Mouse (Mus musculus) gonadal fat pad, adult 2 months (tissue): ENCODE data around the gene Fgfr2. TPM values are rescaled to one million over a fixed set of nuclear protein-coding genes. Genes with fewer than 3 reads are reported as not detected.

Experiments
- DNase-seq: peaks from one replicate; pipeline ENCODE4 v3.0.0-alpha.2; 2012; ENCODE audit warnings: low read depth
- polyA plus RNA-seq: library from polyadenylated mRNA; depleted of rRNA; stranded (reverse); fragments of >200 nt; gene quantifications from 2 replicates; pipeline ENCODE4 v1.2.3, GENCODE M21; 2012

The Fgfr2 gene
- polyA plus RNA-seq, 1 experiment = 33.3 TPM

DNA sequence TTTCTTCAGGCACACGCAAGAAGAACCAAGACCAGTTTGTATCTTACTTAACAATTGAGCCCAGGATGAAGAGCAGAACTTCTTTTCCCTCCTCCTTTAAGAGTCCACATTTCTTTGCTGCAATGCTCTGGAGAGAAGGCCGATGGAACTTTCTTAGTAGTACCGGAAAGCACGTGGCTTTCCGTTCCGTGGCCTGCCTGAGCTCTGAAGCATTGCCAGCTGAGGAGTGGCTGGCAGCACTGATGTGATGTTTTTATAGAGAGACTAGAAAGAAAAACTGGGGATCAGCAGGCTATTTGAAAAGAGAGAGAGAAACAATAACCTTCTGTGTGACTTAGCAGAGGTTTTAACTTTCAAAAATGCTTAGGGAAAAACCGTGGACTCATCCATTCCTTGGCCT lies 1031.6 kb downstream of the Fgfr2 start:
- DNase-seq = no peak

DNA sequence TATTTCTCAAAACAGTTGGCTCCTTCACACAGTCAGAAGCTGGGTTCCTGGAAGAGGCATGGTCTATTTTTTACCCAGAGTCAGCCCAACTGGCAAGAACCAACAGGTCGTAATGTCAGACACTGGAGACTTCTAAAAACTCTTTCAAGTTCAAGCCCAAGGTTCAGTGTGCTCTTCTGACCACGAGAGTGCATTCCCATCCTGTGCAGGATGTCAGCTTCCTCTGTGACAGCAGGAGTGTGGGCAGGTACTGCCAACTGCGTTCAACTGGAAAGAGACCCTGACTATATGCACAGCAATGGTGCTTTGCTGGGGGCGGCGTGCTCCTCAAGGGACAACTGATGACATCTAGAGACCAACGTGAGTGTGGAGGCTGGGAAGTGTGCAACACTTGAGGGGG lies 1034.5 kb downstream of the Fgfr2 start:
- DNase-seq = no peak

DNA sequence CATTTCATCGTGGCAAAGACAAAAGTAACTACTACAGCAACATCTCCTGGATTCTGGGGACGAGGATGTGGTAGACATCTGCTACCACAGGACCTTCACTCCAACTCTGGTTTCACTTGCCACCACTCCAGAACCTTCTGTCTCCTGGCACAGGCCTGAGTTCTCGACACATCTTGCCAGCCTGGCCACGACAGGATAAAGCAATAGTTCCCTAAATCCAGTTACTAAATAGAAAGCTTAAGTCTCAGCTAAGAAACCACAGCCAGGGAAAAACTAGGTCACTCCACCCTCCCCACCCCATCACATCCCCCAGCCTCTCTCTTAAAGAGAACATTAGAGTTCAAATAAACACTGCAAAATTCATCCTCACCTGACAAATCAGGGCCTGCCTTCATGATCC lies 1035.0 kb downstream of the Fgfr2 start:
- no peak for DNase-seq

DNA sequence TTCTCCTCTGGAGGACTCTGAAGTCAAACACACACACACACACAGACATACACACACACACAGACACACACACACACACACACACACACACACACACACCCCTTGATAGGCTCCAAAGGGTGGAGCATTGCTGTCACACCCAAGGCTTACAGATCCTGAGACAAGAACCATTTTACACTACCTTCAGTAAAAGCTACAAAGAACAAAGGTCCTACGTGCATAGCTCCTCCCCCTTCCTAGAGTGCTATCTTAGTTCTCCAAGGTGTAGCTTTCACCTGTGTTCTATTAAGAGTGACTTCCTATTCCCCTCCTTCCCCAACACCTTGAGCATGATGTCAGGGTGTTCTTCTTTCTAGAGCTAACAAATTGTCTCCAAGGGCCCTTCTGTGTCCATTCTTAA lies 1047.3 kb downstream of the Fgfr2 start:
- DNase-seq = no peak

DNA sequence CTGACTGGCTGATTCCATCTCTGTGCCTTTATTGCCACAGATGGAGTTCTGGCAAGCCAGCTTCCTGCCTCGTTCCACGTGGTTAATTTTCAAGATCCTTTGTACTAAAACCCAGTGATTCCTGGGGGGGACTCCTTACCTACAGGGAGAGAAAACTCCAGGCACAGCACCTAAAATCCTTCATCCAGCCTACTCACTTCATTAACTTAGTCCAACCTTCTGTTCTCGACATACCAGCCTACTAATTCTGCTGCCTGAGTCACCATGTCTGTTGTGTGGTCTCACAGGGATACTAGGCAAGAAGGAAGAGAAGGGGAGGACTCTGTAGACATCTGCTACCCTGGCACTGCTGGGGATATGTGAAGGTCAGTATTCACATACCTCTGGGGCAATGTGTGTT lies 1048.6 kb downstream of the Fgfr2 start:
- no peak for DNase-seq

DNA sequence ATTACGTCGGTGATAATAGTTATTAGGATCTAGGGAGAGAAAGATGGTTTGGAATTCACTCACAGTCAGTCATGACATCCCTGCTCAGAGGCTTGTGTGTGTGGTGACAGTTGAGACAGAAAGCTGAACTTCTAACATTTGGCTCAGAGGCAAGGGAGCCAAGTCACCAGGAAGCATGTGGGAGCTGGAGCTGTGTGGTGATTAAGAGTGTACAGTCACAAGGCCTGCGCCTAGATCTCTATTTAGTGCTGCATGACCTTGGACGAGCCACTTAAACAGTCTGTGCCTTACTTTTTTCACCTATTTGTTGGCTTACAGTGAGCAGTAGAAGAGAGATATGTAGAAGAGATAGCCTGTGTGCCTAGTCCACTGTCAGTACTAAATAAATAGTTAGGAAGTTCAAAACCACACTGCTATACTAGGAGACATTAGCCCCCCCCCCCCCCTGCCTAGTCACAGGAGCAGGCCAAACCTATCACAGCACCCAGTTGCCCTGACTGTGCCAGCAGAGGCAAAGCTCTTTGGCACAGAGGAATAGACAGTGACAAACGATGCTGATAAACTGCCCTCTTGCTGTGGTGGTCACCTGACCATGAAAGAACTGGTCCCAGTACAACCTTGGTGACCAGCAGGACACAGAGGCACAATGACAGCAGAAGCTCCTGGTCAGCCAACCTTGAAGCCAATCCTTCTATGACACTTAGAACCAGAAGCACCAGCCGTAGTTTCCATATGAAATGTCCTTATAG lies 1052.1 kb downstream of the Fgfr2 start:
- no peak for DNase-seq

DNA sequence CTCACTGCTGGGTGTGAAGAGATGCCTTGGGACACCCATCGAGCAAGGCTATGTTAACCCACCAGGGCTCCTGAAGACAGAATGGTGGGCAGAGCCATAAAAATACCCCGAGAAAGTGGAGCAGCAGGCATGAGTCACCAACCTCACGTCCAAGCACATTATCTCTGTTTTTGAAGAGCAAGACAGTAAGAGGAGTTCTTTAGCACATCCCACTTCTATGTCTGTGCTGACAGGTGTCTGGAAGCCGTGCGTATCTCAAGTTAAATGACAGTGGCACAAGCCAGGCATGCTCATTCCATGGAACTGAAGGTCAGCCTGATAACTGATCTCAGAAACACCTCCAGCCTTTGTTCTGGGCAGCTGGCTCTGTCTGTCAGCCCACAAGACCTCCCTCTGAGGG lies 1055.2 kb downstream of the Fgfr2 start:
- no peak for DNase-seq

DNA sequence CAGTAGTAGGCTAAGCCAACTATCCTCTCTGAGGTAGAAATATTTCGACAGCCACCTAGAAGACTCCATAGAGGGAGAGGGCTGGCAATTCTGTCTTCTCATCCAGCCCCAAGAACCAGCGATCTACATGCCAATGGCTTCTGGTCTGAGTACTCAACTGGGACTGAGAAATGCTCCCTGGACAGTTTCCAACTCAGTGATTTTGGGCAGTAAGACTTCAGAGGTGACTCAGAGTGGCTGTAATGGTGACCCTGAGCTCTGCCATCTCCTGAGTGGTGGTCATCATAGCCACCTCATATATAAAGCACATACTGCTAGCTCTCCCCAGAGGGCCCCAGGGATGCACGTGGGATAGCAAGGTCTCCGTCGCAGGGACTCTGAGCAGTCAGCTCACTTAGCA lies 1055.6 kb downstream of the Fgfr2 start:
- DNase-seq = no peak

DNA sequence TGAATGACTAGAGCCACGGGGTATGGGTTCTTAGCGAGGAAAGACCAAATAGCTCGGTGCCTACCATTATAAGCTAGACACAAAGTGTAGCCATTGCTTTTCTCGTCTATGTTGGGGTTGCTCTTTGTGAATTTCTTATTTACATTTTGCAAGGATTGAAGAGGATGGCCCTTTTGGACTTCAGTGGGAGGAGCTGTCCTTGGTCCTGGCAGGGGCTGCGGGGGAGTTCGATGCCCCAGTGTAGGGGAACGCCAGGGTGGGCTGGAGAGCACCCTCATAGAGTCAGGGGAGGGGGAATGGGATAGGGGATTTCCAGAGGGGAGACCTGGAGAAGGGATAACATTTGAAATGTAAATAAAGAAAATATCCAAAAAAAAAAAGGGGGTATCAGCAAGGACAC lies 1063.0 kb downstream of the Fgfr2 start:
- no peak for DNase-seq

DNA sequence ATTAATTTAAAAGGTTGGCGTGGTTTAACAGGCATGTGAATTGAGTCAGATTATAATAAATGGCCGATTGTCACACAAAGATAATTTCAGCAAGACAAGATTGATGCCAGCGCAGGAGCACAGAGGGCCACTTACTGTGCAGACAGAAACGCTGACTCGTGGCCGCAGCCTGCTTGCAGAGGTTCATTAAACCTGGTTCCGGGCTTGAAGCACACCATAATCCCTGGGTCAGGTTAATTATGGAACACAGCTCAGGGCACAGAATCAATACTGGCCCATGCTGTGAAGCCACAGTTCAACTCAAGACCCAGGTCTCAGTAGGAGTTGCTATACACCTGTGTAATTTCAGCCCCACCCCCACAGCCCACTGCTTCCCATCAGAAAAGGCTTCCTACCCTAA lies 1066.6 kb downstream of the Fgfr2 start:
- no peak for DNase-seq

DNA sequence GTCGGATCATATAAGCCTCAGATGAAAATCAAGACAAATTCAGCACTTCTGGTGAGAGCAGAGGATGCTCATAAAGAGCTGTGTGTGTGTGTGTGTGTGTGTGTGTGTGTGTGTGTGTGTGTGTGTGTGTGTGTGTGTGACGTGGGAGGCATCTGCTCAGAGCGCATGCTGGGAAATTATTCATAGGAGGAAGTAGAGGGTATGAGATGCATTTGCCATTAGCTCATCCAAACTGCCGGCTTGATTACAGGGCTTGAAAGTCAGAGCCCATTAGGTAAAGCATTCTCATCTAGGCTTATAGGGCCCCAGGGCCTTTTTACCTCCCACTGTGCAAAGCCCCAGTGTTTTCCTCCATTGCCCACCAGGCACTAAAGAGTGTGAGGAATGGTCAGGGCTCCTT lies 1076.5 kb downstream of the Fgfr2 start:
- no peak for DNase-seq

DNA sequence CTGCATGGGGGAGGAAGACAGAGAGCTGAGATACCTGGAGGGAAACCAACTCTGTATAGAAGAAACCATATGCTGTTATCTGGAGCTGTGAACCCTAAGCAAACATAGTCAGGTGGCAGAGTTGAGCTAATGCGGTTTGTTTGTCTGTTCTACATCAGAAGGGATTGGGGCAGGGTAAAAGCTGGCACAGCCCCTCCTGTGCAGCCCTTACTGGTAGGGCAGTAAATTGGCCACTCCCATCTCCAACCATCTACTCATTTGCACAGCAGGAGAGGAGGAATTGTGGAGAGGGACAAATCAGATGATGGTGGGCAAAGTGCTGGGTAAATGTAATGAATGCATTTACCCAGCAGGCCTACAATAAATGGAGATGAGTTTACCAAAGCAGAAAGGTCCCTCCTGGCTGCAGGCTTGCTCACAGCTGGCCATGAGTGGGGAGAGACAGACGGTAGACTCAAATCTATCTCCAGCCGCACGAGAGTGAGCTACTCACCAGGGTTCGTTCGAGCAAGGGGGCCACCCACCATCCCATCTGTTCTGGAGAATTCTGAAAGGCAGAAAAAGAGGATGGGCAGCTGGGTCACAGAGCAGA lies 1091.1 kb downstream of the Fgfr2 start:
- DNase-seq = no peak

DNA sequence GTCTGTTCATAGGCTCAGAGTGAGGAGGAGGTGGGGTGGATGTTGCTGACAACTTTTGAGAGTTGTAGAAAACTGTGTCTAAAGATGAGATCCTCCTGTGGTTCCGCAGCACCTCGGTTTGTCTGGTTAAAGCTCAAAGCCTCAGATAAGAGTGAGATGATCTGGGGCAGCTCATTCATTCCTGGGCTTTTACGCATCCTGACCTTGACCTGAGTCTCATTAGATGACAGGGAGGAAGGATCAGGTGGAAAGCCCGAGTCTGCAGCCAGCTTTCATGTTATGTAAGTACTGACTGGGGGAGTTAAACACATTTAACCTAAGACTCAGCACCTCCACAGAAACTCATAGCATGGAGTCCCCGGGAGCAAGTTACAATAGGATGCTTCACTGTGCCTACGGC lies 1096.5 kb downstream of the Fgfr2 start:
- no peak for DNase-seq

DNA sequence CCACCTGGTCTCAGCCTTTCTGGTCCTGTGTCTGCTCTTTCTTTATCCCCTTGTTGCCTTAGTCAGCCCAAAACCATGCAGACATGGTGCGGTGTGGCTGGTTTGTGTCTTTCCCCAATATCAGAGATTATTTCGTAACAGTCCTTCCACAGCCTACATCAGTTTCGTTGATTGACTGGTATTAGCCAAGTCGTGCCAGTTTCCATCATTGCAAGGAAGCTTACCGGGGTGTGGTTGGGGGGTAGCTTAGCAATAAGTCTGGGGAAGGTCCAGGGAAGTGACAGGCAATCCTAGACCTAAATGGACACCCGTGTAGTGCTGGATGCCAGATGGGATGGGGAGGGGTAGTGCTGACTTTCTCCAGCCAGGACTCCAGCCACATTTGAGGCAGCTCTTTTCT lies 1097.6 kb downstream of the Fgfr2 start:
- DNase-seq = no peak

DNA sequence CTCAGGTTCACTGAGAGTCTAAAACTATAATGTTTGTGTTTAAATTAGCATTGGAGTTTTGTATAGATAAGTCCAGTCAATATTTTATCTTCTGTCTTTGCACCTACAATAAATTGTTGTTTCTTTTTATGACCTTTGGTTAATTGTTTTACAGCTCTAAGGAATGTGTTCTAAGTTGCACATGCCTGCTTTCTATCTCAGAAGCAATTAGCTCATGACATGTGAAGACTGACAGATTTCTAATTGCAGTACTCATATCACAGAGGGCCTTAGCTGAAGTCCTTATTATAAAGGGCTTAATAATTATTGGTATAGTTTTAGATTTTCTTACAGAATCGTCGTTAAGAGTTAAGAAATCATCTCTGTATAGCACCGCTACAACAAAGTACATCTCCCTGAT lies 1107.2 kb downstream of the Fgfr2 start:
- no peak for DNase-seq

DNA sequence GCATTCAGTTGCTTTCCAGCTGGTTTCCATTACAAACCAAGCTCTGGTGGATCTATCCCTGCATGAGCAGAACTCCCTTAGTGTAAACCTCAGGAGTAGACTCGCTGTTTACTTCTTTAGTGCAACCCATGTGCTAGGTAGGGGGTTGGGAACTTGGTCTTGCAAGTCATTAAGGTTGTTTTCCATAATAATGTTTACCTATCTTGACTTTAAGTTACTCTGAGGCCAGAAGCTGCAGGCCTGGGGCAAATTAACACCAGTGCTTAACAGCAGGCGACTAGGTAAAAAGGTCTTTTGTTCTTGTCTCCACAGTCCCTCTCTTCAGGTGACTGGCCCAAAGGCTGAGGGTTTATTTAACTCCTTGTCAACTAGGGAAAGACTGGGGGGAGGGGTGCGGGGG lies 1108.0 kb downstream of the Fgfr2 start:
- no peak for DNase-seq

DNA sequence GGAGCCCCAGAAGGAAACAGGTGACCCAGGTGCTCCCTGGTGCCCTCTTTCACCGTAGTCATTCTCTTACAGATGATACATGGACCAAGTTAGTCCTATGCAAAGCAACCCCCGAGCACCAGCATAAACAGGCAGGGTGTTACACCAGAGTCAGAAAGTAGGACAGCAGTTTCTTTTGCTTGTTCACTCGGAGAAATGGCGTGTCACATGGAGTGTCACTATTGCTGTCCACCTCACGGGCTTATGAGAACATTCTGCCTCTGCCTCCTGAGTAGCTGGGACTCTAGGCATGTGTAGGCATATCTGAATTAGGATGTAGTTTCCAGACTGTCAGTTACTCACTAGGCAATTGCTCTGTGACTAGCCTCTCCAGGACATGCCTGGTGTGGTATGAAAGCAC lies 1109.2 kb downstream of the Fgfr2 start:
- DNase-seq = no peak

DNA sequence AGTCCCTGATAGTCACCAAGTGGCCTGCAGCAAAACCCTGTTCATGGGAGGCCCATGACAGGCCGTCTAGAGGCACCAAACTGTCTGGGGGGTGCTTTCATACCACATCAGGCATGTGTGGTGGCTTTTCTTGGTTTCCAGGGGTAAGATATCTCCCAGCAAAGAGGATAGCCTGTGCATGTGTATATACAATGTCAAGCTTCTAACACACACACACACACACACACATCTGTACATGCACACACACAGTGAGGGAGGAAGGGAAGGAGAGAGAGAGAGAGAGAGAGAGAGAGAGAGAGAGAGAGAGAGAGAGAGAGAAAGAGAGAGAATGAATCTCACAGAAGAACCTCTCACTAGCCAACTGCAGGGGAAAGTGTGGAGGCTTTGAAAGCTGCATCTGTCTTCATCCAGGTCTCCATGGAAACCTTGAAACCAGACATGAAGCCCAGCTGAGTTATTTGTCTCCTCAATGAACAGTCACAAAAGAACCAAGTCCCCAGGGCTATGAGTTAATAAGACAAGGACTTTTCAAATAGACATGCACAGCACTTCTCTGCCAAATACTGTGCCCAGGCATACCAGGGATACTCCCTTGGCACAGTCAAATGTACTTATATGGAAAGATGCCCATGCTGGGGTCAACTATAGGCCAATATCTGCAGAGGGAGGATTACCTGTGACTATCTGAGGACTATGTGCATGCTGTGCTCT lies 1110.0 kb downstream of the Fgfr2 start:
- no peak for DNase-seq

DNA sequence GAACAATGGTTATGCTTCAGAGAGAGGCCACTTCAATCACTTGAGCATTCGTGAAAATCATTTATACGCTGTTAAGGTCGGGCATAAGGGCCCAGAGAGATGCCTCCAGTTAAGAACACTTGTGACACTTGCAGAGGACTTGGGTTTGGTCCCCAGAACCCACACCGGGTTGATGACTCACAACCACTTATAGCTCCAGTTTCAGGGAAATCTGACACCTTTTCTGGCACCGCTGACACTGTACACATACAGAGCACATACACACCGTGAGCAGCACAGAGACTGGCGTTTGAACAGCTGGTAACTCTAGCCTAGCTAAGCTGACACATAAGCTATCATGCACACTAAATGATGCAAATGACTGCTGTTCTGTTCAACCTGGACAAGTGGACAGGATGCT lies 1114.1 kb downstream of the Fgfr2 start:
- no peak for DNase-seq

DNA sequence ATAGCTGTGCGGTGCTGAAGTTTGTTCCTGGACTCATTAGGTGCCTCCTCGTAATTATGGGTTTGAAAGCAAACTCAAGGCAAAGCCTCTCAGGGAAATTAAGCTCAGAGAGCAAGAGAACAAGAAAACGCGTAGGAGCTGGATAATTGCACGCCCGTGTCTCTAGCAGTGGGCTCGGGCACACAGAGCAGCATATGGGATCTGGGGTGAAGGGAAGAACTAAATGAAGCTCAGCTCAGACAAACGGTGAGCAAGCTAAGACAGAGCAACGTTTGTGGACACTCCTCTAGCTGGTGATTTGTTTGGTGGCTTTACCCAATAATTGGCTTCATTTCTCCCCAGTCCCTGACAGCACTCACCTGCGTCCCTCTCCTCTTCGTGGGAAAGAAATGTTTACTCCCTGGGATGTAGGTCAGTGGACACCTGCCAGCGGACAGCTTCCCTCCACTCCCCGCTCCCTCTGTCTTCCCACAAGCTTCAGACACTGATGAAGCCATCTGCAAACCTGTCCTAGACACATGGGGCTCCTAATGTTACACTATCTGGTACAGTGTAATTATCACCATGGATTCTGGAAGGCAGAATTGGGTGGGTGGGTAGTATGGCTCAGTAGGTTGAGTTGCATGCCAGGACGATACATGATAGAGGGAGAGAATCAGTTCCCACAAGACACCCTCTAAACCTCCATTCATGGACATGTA lies 1117.0 kb downstream of the Fgfr2 start:
- DNase-seq = no peak

DNA sequence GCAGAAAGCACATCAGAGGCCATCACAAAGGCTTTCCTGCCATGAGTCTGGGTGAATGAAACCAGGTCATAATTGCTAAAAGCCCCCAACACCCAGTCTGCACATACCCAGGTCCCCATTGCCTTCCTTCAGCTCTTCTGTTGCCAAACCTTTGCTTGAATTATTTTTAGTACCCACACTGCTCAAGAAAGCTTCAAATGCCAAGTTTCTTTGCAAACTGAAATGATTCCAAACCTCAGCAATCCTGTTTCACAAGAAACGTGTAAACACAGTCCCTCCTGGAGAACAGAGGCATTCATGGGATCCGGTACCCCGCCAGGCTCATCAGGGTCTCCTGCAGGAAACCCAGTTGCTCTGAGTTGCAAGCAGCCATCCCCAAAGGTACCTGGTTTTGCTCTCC lies 1130.3 kb downstream of the Fgfr2 start:
- DNase-seq = no peak

DNA sequence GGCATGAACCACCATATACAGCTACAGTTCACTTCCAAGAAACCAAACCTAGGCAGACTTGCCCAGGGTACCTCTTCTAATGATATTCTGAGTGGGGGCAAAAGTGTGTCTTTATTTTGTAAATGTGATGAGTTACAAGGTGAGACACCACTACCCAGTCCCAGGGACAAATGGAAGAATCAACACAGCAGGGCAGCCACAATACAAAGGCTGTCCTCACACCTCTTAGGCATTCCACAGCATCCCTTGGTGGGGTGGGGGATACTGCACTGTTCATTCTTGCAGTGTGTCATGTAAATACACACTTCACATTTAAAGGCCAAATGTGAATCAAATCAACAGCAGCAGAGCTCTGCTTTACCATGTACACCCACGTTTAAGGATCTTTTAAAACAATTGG lies 1130.9 kb downstream of the Fgfr2 start:
- DNase-seq = no peak

DNA sequence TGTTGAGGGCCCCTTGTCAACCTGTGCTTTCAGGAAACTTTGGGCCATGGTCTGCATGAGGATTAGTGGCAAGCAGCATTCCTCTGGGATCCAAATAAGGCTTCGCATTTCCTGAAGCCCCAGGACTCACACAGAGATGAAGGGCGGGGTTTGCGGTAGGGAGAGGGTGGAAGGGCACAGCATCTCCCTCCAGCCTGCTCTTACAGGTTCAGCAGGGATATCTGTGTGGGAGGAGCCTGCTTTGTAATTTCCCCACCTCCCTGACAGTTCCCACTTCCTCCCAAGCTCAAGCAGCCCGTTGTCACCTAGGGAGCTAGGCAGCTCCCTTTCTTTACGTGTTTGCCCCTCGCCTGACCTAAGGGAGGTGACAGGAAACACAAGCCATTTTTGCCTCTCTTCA lies 1134.1 kb downstream of the Fgfr2 start:
- no peak for DNase-seq
